Mouse (Mus musculus) retina, adult 2 months (tissue): Measurements from ENCODE around the gene Myo18a.
"Not testable (repeated sequence)": the region's sequence is repeated elsewhere in the genome, so short reads cannot be mapped to it uniquely, and the experiment has no call there.

ENCODE experiments used
- DNase-seq: peaks from one replicate; pipeline ENCODE4 v3.0.0-alpha.2; 2012; ENCODE audit warnings: low read depth, low spot score

Gene Myo18a

DNA sequence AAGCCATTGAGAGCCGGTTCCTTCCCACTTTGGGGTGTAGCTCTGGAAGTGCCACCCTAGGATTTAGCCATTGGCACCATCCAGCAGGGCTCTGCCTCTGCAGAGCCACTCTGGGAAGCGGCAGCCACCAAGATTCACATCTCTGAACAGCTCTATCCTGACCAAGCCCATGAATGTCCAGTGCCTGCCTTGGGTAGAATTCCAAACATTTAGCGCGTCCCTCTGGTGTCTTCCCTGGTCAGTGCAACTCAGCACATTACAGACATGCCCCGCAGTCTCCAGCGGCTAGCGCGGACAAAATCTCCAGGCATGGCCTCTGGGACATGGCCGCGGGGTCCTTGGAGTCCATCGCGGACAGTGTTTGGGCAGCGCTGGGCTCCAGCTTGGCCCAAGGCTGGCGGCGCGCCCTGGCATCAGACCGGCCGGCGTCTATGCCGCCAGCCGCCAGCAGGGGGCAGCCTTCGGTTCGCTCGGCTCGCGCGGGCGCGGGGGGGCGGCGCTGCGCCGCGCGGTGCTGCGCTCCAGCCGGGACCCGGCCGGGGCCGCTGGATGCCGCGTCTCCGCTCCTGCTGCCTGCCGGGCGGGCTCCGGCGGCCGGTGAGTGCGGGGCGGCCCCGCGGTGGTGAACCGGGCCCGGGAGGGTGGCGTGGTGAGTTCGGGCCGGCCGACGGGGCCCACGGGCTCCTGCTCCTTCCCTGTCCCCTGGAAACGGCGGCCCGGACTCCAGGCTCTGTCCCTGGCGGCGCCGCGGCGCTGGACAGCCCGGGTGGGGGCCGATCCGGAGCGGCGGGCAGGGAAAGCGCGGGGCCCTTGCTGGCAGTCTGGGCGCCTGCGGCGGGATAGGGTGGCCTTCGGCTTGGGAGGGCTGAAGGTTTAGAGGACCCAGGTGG lies at the start of gene Myo18a:
Myo18a (plus strand) TSS at position 464 of the 890 bp plus-strand sequence.
- DNase-seq, result peak; percentile 71

DNA sequence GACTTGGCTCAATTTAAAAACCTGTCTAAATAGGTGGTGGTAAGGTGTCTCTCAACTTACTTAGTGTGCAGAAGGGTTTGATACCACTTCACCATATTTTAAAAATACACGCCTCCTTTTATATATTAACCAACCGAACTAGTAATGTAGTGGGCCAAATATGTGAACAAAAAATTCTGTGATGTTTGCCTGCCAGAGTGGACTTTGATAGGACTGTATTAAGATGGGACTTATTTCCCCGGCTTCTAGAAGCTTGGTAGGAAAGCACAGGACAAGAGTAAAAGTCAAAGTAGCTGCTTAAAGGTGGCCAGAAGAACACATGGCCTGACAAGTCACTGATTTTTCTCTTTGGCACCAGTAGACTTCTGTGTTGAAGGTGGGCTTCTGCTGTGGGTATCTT lies 49.3 kb upstream of the Myo18a start:
- DNase-seq, result no peak

DNA sequence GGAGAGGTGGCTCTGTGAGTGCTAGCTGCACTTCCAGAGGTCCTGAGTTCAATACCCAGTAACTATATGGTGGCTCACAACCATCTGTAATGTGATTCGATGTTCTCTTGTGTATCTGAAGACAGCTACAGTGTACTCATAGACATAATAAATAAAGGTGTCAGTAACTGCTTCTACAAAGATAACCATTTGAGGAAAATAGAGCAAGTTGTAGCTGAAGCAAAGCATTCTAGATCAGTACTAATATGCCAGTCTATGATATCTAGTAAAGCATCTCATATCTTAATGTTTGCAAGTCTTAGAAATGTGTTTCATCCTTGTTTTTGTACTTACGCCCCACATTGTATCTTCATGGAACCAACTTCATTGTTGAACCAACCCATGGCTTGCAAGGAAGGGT lies 44.0 kb upstream of the Myo18a start:
- no peak for DNase-seq

DNA sequence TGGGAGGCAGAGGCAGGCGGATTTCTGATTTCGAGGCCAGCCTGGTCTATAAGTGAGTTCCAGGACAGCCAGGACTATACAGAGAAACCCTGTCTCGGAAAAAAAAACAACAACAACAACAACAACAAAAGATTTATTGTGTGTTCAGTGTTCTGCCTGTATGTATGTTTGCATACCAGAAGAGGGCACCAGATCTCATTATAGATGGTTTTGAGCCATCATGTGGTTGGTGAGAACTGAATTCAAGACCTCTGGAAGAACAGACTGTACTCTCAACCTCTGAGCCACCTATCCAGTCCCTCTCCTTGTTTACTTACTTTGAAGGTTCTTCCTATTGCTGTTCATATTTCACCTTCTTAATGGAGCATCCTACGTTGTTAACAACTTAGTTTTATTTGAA lies 41.7 kb upstream of the Myo18a start:
- DNase-seq, result no peak

DNA sequence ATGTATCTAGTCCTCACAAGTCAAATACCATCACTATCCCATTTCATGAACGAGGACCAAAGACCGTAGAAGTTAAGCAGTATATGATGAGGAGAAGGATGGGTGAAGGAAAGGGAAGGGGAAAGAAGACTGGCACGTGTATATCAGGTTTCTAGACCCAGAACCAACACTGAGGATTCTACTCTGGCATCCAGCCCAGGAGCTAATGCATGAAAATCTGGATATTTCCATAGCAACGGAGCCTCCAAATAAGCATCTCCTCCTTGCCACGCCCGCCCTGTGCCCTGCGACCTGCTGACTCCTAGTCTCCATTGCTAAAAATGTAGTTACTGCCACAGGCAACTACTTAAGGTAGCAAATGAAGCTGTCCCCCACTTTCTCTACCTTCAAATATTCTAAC lies 38.3 kb upstream of the Myo18a start:
- DNase-seq, result no peak

DNA sequence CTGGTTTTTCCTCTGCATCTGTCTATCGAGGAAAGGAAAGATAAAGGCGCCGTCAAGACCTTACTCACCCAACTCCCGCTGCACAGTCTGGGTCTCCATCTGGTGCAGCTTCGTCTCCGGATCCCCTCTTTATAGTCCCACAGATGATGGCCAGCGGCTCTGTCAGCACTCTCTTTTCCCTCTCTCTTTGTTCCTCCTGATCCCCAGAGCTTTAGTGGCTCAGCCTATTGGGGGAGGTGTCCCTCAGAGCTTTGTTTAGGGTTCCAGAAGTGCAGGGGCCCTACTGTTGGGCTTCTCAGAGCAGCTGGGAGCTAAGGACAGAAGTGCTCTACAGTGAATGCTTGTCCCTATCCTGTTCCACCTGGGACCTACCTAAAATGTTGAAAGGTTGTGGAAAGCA lies 37.9 kb upstream of the Myo18a start, which contains the start of gene Cryba1:
Cryba1 (minus strand) TSS at position 101 of the 400 bp plus-strand sequence.
- DNase-seq, result no peak

DNA sequence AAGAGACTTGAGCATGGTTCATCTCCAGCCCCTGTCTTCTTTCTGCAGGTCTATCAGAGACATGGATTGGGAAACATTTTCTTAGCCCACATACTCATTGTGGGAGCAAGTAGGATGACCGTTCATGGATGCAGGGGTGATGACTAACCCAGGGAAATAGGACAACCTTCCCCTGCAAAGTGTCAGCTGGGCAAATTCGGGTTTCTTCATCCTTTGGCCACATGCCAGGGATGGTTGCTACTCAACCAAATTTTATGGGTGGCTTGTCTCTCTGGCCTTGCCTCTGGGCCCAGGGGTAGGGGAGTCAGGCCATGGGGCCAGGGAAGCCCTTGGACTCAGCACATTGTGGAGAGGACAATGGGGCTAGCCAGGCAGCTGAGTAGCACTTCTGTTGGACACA lies 34.5 kb upstream of the Myo18a start:
- DNase-seq, result no peak

DNA sequence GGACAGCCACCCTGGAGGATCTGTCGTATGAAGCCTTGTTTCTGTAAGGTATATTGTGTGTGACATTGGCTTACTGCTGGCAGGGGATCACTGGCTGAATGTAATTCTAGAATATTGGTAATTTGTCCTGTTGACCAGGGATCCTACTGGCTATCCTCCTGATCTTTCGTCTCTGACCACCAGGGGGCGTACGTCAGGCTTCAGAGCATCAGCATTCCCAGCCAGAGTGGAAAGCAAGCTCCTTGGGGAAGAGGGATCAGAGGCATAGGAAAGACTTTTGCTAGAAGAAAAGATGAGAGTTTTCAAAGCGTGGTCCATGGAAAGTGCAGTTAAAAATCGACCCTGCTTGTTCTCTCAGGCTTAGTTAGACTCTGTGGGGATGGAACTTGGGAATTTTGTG lies 25.8 kb upstream of the Myo18a start:
- peak; percentile 69 for DNase-seq

DNA sequence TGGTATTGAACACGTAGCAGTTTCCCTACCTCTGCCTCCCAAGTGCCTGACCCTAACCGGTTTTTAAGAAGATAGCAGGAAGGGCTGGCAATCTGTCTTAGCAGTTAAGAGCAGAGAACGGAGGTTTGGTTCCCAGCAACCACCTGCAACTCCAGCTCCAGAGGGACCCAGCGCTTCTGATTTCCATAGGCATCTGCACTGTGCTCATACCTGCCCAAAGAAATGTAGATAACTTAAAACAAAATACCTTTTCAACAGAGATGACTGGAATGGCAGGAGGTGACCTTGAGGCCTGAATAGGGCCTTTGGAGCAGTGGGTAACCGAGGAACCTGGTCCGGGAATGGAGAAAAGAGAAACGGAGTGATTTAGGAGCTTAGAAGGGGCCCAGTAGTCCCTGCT lies 24.5 kb upstream of the Myo18a start:
- no peak for DNase-seq

DNA sequence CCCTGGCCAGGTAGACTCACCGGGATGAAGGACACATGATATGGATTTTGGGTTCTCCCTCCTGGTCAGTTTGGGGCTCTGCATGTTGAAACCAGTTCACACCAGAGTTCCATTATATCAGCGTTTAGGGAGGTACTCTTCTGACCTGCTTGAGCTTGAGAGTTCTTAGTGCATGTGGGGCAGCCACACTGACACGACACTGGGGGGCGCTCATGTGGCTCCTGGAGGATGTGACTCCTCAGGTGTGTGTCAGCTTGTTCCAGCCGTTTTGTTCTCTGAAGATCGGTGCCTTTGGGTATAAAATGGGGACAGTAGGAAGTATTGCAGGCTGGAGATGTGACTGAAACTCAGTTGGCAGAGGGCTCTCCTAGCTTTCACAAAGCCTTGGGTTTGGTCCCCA lies 19.1 kb upstream of the Myo18a start:
- no peak for DNase-seq

DNA sequence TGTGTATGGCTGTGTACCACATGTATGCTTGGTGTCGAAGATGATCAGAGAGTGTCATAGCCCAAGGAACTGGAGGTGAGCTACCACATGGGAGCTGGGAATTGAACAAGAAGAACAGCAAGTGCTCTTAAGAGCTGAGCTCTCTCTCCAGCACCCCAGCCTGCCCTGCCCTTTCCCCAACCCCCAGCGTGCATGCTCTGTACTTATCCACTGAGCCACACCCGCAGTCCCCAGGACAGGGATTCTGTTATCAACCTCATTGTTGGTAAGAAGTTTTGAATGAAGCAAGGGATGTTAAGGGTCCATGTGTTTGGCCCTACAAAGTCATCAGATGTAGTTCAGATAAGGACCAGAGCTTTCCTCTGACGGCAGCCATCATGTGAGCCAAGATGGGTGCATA lies 16.4 kb upstream of the Myo18a start:
- DNase-seq, result no peak

DNA sequence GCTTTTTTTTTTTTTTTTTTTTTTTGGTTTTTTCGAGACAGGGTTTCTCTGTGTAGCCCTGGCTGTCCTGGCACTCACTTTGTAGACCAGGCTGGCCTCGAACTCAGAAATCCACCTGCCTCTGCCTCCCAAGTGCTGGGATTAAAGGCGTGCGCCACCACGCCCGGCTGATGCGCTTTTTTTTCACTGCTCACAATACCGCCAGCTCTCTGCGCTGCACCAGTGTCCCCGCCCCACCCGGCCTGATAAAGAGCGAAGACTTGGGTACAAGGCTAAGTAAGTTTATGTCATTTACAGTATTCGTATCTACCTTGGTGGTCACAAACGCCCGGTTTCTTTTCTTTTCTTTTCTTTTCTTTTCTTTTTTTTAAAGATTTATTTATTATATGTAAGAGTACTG lies 15.9 kb upstream of the Myo18a start:
- not testable (repeated sequence) for DNase-seq

DNA sequence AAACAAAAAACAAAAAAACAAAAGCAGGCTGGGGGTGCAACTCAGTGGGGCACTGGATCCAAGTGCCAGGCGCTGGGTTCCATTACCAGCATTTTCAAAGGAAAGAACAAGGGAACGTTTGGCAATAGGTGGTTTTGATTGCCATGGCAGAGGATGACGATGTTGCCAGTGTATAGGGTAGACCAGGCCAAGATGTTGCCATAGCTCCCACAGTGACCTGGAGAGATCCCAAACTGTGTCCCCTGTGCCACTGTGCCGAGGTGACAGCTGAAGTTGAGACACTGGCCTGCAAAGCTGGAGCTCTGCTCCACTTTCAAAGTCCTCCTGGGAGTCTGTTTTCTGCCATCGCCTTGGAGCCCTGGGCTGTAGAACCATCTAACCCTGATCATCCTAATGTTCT lies 14.1 kb upstream of the Myo18a start:
- DNase-seq, result no peak

DNA sequence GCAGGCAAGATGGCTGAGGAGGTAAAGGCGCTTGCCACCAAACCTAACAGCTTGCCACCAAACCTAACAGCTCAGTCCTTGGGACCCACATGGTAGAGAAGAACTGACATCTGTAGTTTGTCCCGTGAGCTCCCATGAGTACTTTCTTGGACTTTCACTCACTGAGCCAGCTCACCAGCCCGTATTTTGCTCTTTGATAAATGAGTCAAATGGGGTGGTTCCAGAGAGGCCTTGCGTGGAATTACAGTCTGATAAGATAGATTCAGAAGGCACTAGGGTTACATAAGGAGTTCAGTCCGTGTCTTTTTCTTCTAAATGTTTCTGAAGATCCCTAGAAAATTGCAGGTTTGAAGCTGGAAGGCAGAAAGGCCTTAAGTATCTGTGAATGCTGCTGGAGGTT lies 10.5 kb upstream of the Myo18a start:
- DNase-seq, result no peak

DNA sequence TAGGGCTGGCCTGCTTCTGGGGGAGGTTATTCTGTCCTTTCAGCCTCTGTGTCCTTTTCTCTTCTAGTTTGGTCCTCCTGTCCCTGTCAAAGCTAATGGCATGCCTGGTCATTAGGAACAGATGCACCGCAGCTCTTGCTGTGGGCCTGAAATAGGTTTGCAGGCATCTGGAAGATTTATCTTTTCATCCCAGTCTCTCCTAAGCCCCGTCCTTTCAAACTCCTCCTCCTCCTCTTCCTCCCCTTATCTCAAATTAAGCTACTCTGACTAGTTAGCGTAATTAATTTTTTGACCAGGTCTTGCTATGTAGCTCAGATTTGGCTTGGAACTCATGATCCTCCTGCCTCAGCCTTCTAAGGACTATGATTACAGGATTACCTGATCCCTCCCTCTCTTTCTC lies 9.6 kb upstream of the Myo18a start:
- no peak for DNase-seq

DNA sequence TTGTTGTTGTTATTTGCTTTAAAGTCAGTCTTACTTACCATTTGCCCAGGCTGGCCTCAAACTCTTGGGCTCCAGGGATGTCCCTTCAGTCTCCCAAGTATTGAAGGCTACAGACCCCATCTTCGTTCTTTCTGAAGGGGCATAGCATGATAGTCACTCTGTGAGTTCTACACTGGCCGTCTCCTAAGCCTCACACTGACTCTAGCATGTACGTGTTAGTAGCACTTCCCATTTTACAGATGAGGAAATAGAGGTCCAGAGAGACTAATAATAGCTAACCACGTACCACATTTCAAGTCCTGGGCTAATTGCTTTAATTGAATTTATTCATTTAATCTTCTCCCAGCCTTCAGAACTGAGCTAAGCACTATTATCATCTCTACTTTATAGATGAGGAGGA lies 3.0 kb upstream of the Myo18a start:
- no peak for DNase-seq

DNA sequence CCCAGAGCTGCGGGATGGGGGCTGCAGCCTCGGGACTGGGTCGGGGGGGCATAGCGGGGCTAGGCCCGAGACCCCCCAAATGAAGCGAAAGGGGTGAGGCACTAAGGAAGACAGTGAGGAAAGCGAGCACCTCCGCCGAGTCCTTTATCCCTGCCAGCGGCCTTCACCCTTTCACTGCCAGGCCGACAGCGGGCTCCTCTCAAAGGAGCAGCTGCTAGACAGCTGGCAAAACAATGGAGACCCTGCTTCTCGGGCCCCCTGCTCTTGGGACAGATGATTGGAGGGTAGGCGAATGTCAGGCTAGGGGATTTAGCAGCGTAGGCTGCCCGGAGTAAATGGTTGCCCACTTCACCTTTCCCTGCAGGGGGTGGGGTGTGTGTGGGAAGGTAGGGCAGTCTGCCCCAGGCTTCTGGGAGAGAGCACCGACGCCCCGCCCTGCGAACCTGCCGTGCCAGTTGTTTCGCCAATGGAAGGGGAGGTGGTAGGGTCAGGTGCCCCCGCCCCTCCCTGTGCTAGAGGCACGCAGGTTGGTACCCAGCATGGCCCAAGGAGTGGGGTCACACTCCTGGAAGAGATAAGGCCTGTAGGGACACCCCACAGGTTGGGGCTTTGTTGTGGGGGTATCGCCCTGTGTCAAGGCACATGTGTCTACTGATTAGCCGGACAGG lies 761 bp downstream of the Myo18a start:
- DNase-seq, result no peak

DNA sequence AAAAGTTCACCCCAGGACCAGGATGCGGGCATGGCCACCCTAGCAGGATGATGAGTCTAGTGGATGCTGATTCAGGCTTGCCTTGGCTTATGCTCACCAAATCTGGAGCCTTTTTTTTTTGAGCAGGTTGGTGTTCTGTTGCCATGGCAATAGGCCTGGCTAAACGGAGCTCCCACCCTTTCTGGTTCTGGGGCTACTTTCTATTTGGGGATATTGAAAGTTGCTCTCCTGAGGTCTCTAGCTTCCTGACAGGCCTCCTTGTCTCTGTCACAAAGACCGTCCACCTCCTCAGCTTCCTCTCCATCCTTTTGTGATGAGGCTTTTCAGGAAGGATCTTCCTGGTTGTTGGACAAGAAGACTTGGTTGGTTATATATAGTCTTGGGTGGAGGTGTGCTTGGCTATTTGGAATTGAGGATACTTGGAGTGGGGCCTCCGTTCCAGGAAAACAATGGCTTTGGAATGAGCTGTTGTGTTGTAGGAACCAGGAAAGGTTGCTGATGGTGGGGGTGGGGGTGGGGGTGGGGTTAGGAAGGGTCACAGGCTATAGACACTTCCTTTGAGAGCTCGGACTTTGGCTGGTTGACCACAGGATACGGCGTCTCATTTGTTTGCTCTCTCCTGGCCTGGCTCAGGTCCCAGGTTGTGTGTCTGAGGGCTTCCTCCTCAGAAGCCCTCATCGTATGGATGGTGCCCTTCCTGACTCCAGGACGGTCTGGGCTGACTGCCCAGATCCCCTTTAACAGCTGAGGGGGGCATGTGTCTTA lies 1.8 kb downstream of the Myo18a start:
- DNase-seq, result no peak

DNA sequence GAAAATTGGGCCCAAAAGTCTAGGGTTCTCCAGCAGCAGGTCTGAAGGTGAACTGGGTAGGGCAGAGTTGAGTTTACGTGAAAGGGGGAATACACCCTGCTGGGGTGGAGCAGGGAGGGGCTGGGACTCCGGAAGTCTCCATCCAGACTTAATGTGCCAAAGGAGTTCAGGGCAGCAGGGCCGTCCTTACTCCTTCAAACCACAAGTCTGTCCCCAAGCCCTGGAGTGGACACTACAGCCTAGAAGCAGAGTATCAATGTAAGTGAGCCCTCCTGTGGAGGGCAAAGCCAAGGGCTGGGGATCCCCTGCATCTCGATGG lies 2.4 kb downstream of the Myo18a start:
- DNase-seq, result no peak

DNA sequence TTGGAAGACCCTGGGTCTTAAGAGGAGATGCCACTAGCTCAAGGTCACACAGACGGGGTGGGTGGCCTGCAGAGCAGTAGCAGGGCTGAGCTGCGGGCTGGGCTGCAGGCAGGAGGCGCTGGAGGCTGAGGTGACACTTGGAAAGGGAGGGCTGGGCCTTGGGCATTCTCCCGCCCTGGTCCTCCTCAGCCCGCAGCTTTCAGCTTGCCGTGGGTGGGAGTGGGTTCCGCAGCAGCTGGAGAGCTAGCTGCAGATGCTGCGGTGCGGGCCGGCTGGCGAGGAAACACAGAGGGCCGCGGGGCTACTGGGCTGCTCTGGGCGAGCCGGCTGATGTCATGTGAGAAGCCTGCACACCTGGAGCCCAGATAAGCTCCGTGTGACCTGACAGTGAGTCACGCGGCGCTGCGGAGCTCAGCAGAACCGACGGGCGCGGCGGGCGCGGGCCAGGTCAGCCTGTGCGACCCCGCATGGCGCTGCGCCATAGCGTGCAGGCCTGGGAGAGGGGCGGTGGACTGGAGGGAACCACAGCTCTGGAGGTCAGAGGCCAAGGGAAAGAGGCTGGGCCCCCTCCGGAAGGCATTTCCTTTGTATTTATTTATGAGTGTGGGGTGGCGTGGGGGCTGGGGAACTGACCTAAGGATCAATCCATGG lies 3.4 kb downstream of the Myo18a start:
- DNase-seq, result peak; percentile 67

DNA sequence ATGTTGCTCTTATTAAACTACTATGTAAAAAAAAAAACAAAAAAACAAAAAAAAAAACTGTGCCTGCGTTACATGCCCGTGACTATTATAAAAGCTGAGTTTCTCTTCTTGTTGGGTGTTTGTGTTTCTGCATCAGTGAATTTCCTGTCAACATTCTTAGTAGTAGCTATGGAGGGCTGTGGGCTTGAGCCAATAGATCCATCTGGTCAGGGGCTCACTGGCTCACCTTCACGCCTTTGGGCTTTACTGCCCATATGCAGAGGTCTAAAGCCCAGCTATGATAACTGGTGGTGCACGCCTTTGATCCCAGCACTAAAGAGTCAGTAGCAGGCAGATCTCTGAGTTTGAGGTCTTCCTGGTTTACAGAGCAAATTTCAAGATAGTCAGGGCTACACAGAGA lies 6.5 kb downstream of the Myo18a start:
- no peak for DNase-seq

DNA sequence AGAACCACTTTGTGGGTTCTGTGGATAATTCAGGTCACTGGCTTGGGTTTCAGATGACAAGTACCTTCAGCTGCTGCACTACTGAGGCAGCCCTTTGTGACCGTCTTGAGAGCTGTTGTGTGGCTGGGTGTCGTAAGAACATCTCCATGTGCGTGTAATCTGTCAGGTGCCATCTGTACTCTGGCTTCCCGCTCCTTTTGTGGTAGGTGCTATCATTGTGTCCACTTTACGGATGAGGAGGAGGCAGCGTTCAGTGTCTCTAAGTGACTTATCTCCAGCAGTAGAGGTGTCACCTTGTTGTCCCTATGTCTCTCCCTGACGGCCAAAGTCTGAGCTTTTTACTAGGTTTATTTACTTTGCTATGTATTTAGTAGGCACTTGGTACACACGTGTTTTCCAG lies 7.3 kb downstream of the Myo18a start:
- DNase-seq, result no peak
